Mouse (Mus musculus) myocyte (in vitro differentiated cells): ENCODE results near the gene Pak4.

Source experiments
- E2F4 ChIP-seq: IDR thresholded peaks from one replicate; pipeline ENCODE4 v1.6.1; 2011; ENCODE audit warnings: mild to moderate bottlenecking, control low read depth, moderate library complexity; ENCODE audit not compliant: insufficient read depth
- MAX ChIP-seq: IDR thresholded peaks from one replicate; pipeline ENCODE4 v1.6.1; 2011; ENCODE audit warnings: low read depth, mild to moderate bottlenecking, control low read depth
- MYOD1 ChIP-seq, 3 experiments: IDR thresholded peaks; one replicate each; pipeline ENCODE4 v1.6.1; 2011; ENCODE audit warnings: control low read depth in 2 of 3, low read depth in 2 of 3, mild to moderate bottlenecking in 2 of 3, moderate library complexity in 1 of 3; ENCODE audit not compliant: insufficient read length in 2 of 3, control insufficient read depth in 1 of 3
- POLR2A ChIP-seq: IDR thresholded peaks from one replicate; pipeline ENCODE4 v1.6.1; 2011; ENCODE audit warnings: low read depth, mild to moderate bottlenecking, control low read depth, moderate library complexity; ENCODE audit not compliant: insufficient read length
- POLR2AphosphoS2 ChIP-seq: IDR thresholded peaks from one replicate; pipeline ENCODE4 v1.6.1; 2011; ENCODE audit warnings: low read depth, control low read depth; ENCODE audit not compliant: insufficient read length
- SRF ChIP-seq: IDR thresholded peaks from one replicate; pipeline ENCODE4 v1.6.1; 2011; ENCODE audit warnings: low read depth; ENCODE audit not compliant: control insufficient read depth, insufficient read length
- TCF3 ChIP-seq: IDR thresholded peaks from one replicate; pipeline ENCODE4 v1.6.1; 2011; ENCODE audit warnings: low read depth, control low read depth; ENCODE audit not compliant: insufficient read length
- USF1 ChIP-seq: IDR thresholded peaks from one replicate; pipeline ENCODE4 v1.6.1; 2011; ENCODE audit warnings: low read depth, mild to moderate bottlenecking, control low read depth, moderate library complexity

GRCm38 (mm10) chr7:28584468-28584867 is 13.5 kb downstream of the Pak4 start:
- TF ChIP-seq POLR2A = no peak
- no peak for TF ChIP-seq POLR2AphosphoS2
- no peak for TF ChIP-seq SRF
- TF ChIP-seq USF1 = no peak
- TF ChIP-seq TCF3 = no peak
- TF ChIP-seq MYOD1 (IDR thresholded peaks at IDR 0.05; ENCODE audit: control insufficient read depth in 1 of 3, insufficient read length in 2 of 3, low read depth in 2 of 3) = no peak
- TF ChIP-seq E2F4 = no peak
- TF ChIP-seq MAX = no peak
